Mouse (Mus musculus) liver, embryonic 12.5 days (tissue): ENCODE measurements around the gene Glis3. TPM values are rescaled to one million over a fixed set of nuclear protein-coding genes. Genes with fewer than 3 reads are reported as not detected.

ENCODE experiments used
- ATAC-seq: fragments of 200-750 bp; cut with Nextera tagmentation; 2 replicates; pipeline ENCODE4 v1.8.0; 2017; ENCODE audit warnings: moderate number of reproducible peaks, mild to moderate bottlenecking, moderate library complexity
- H3K27ac ChIP-seq: fragments of 300-500 bp; sonication (generic); 2 replicates; pipeline ENCODE4 v1.5.1; 2016; ENCODE audit warnings: mild to moderate bottlenecking
- H3K27me3 ChIP-seq: fragments of 300-500 bp; sonication (generic); replicated peaks from 2 replicates; pipeline ENCODE4 v1.6.1; 2016; ENCODE audit warnings: mild to moderate bottlenecking, moderate library complexity
- H3K36me3 ChIP-seq: fragments of 300-500 bp; sonication (generic); 2 replicates; pipeline ENCODE4 v1.6.1; 2016; ENCODE audit warnings: mild to moderate bottlenecking, moderate library complexity
- H3K4me1 ChIP-seq: fragments of 300-500 bp; sonication (generic); 2 replicates; pipeline ENCODE4 v1.6.1; 2016
- H3K4me2 ChIP-seq: fragments of 300-500 bp; sonication (generic); 2 replicates; pipeline ENCODE4 v1.6.1; 2016; ENCODE audit warnings: mild to moderate bottlenecking, moderate library complexity
- H3K4me3 ChIP-seq: fragments of 300-500 bp; sonication (generic); 2 replicates; pipeline ENCODE4 v1.5.1; 2016; ENCODE audit warnings: mild to moderate bottlenecking, moderate library complexity
- H3K9ac ChIP-seq: fragments of 300-500 bp; sonication (generic); 2 replicates; pipeline ENCODE4 v1.6.1; 2016; ENCODE audit warnings: mild to moderate bottlenecking, moderate library complexity
- H3K9me3 ChIP-seq: fragments of 300-500 bp; sonication (generic); replicated peaks from 2 replicates; pipeline ENCODE4 v1.6.1; 2016; ENCODE audit warnings: mild to moderate bottlenecking, moderate library complexity
- WGBS: fragments of 180-500 bp; shearing (Covaris S2); methylation state at CpG from one replicate; pipeline ENCODE4 v1.1.7; 2016; ENCODE audit not compliant: insufficient replicate concordance; 5-methylcytosine and 5-hydroxymethylcytosine counted together
- polyA plus RNA-seq: library from polyadenylated mRNA; unstranded; fragments of >200 nt; fragmentation: Nextera tagmentation; extraction: Ambion mirVana; gene quantifications from 2 replicates; pipeline ENCODE4 v1.2.1, GENCODE M21; 2016

Gene Glis3
- polyA plus RNA-seq, 1 experiment from 2014 or later: 0.44 TPM

DNA sequence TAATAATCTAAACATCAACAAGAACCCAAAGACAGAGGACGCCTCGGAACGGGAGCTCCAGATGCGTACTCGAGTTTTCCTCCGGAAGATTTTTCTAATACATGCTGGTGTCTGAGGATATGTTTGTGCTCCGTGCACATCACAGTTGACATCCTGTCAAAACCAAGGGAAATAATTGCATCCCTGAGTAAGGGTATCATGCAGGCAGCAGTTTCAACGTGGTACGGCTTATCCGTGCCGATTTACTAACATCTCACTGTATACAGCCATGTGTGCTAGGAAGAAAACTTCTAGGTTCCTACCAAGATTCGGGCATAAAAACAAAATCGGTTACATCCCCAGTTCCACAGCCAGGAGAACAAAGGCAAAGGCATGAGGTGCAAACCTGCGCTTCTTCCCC is 179.4 kb downstream of the Glis3 start:
- 81% methylated on average over 14 of the region's 14 CpGs for WGBS
- no peaks in the 10 kb centered on the region for H3K36me3 ChIP-seq
- no peak overlapping the region for H3K9ac ChIP-seq
- H3K27ac ChIP-seq: no peak overlapping the region
- H3K9me3 ChIP-seq: no peaks in the 10 kb centered on the region
- no peaks in the 10 kb centered on the region for H3K4me1 ChIP-seq
- no peak overlapping the region for H3K4me2 ChIP-seq
- no peak for ATAC-seq
- no peak overlapping the region for H3K4me3 ChIP-seq
- no peaks in the 10 kb centered on the region for H3K27me3 ChIP-seq

DNA sequence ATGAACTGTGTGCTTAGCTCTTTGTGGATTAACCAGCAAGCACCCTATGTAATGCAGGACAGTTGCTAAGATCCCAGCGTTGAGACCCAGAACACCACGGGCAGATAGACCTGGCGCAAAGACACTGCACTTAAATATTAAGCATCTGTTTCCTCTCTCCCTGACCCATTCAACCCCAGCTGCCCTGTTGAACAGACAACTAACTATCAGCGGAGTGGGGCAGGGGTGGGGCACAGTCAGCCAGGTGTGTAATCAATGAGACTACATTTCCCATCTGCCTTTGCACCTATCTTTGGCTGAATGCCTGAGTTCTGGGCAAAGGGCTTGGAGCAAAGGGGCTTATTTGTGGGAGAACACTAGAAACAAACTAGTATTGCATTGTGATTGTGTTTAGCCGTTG is 180.1 kb downstream of the Glis3 start:
- ATAC-seq: no peak
- Histone ChIP-seq H3K9ac (no peak overlapping the region), H3K9me3 (no peaks in the 10 kb centered on the region), H3K4me1 (no peaks in the 10 kb centered on the region), H3K27ac (no peak overlapping the region), H3K4me3 (no peak overlapping the region), H3K27me3 (no peaks in the 10 kb centered on the region), H3K4me2 (no peak overlapping the region), H3K36me3 (no peaks in the 10 kb centered on the region)
- WGBS: 78% methylated on average over 5 of the region's 5 CpGs

DNA sequence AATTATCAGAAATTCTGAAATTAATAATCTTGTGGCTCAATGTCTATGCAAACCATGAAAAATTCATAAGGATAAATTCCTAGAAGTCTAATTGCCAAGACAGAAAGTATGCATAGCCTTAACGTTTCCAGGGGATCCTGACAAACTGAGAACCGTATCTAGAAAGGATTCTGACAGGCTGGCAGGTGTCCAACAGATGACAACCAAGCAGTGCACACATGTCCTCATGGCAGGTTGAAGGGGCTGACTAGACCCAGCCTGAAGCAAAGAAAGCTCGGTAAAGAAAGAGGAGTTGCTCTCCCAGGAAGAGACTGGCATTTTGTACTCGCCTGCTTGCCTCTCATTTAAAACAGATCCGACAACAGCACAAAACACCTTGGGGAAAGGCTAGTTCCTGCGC is 184.0 kb downstream of the Glis3 start:
- H3K9ac ChIP-seq: no peak overlapping the region
- H3K27me3 ChIP-seq: no peaks in the 10 kb centered on the region
- no peaks in the 10 kb centered on the region for H3K9me3 ChIP-seq
- H3K4me3 ChIP-seq: no peak overlapping the region
- H3K4me1 ChIP-seq: no peaks in the 10 kb centered on the region
- no peaks in the 10 kb centered on the region for H3K36me3 ChIP-seq
- no peak overlapping the region for H3K4me2 ChIP-seq
- no peak overlapping the region for H3K27ac ChIP-seq
- WGBS: 63% methylated on average over 6 of the region's 6 CpGs
- ATAC-seq: no peak

DNA sequence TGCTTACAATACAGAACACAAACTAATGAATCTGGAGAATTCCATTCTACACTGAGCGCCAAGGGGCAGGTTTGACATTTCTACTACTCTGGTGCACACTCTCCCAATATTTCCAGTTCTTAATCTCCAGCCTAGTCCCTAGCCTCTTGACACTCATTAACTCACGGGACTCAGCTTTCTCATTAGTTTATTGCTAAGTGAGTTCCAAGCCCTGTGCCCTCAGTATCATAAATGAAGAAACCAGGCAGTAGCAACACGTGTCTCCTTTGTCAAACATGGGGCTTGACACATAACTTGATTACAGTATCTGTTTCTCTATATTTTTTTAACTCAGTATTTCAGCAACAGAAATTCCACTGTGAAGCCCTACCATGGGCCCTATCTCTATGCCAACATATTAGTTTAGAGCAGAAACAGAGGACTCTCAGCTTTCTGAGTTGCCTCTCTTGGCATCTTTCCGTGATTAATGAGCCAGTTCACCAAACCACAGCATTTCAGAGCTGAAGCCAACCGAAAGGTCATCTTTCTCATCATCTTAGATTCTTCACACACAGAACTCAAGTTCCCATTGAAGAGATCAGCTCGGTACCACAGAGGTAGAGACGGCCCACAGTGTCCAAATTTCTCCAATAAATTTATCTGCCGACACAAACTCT is 186.1 kb downstream of the Glis3 start:
- Histone ChIP-seq H3K9ac (no peak overlapping the region), H3K4me1 (no peaks in the 10 kb centered on the region), H3K4me3 (no peak overlapping the region), H3K27ac (no peak overlapping the region), H3K27me3 (no peaks in the 10 kb centered on the region), H3K9me3 (no peaks in the 10 kb centered on the region), H3K4me2 (no peak overlapping the region), H3K36me3 (no peaks in the 10 kb centered on the region)
- ATAC-seq: no peak
- 68% methylated on average over 8 of the region's 8 CpGs for WGBS

DNA sequence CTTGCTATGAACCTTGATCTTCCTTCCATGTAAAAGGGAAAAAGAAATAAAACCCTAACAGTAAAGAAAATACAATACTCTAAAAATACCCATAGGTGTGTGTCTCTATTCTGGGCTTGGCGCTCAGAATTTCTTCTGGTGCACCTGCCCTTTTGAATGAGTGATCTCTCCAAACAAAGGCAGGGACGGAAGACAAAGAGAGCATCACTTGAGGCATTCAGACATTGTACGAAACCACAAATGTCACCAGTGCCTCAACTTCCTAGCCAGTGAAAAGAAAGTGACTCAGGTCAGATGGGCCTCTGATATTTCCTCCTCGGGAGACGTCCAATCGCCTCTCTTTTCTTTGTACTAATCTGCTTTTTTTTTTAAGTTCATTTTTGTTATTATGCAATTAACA is 201.8 kb downstream of the Glis3 start:
- Histone ChIP-seq H3K4me2 (no peak overlapping the region), H3K27me3 (no peaks in the 10 kb centered on the region), H3K4me3 (no peak overlapping the region), H3K27ac (no peak overlapping the region), H3K9me3 (no peaks in the 10 kb centered on the region), H3K9ac (no peak overlapping the region), H3K4me1 (no peaks in the 10 kb centered on the region), H3K36me3 (no peaks in the 10 kb centered on the region)
- 62% methylated on average over 6 of the region's 6 CpGs for WGBS
- no peak for ATAC-seq

DNA sequence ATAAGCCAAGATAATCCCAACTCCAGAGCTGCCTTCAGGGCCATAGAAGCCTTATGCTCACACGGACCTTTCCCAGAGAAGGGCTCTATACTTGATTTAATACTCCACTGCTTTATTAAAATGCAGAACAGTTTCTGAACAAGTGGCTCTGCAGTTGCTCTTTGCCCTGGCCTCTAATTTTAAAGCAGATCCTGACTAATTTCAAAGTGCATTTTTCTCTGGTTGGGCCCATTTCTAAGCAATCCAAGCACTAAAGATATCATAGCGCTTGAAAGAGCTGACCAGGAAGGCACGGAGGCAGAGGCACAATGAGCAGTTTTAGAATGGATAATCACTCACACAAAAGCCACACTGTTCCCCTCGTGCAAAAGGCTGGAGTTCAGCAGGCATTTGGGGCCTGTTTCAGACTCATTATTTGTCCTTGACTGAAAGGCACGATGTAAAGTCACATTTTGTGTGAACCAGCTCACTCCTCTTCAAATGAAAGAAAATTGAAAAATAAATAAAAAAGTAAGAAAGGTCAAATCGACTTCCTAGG is 202.5 kb downstream of the Glis3 start:
- Histone ChIP-seq H3K4me2 (no peak overlapping the region), H3K9me3 (no peaks in the 10 kb centered on the region), H3K4me1 (no peaks in the 10 kb centered on the region), H3K27me3 (no peaks in the 10 kb centered on the region), H3K4me3 (no peak overlapping the region), H3K27ac (no peak overlapping the region), H3K9ac (no peak overlapping the region), H3K36me3 (no peaks in the 10 kb centered on the region)
- WGBS: 63% methylated on average over 6 of the region's 6 CpGs
- no peak for ATAC-seq

DNA sequence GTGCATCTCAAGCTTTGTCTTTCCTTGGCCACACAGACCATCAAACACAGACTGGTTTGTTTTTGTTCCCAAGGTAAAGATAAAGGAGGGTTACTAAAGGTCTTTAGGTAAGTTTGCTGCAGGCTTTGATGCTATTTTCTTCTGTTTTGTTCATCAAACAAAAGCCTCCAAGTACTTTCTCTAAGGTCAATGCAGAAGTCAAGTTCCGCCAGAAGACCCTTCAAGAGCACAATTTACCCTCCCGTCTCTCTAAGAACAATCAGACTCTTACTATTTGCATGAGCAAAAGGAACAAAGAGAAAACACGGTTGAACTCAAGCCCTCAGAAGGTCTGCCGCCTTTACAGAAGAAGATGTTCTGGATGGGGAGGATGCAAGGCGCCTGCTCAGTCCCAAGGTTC is 206.3 kb downstream of the Glis3 start:
- Histone ChIP-seq H3K27me3 (no peaks in the 10 kb centered on the region), H3K9me3 (no peaks in the 10 kb centered on the region), H3K9ac (no peak overlapping the region), H3K27ac (no peak overlapping the region), H3K36me3 (no peaks in the 10 kb centered on the region), H3K4me1 (no peaks in the 10 kb centered on the region), H3K4me3 (no peak overlapping the region), H3K4me2 (no peak overlapping the region)
- WGBS: 64% methylated on average over 5 of the region's 5 CpGs
- ATAC-seq: no peak

DNA sequence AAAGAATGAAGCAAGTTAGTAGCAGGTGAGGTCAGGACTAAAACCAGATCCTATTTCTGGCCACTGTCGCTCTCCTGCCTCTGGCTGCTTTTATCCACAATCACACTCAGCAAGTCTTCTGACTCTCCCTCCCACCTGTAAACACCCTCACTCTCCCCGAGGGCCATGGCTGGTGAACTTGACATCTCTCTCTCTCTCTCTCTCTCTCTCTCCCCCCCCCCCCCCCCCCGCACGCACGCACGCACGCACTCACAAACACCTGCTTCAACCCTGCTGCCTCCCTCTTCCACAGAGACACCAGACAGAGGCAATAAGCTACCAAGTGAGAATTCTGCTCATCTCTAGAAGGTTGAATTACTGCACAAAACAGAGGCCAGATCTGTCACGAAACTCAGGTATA is 208.7 kb downstream of the Glis3 start:
- H3K9ac ChIP-seq: no peak overlapping the region
- H3K4me2 ChIP-seq: no peak overlapping the region
- no peak for ATAC-seq
- no peak overlapping the region for H3K27ac ChIP-seq
- H3K36me3 ChIP-seq: no peaks in the 10 kb centered on the region
- H3K4me1 ChIP-seq: no peaks in the 10 kb centered on the region
- no peaks in the 10 kb centered on the region for H3K9me3 ChIP-seq
- 73% methylated on average over 6 of the region's 8 CpGs for WGBS
- no peaks in the 10 kb centered on the region for H3K27me3 ChIP-seq
- H3K4me3 ChIP-seq: no peak overlapping the region

DNA sequence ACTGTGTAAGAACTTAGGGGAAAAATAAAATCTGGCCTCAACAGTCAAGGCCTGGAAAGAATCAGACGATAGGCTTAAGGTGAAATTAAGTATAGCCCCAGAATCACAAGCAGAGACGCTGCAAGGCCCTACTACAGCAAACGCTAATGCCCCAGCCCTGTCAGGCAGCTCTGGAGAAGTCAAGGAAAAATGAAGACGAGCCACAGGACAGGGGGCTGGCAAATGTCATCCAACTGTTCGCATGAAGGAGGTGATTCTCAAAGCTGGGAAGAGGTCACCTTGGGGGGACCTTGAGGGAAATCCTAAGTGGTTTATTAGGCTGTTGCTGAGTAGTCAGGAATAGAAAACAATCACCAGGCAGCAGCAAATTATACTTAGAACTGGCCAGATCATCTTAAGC is 214.1 kb downstream of the Glis3 start:
- H3K36me3 ChIP-seq: no peaks in the 10 kb centered on the region
- no peaks in the 10 kb centered on the region for H3K4me1 ChIP-seq
- no peaks in the 10 kb centered on the region for H3K27me3 ChIP-seq
- WGBS: 61% methylated on average over 5 of the region's 5 CpGs
- H3K9ac ChIP-seq: no peak overlapping the region
- H3K9me3 ChIP-seq: no peaks in the 10 kb centered on the region
- no peak for ATAC-seq
- H3K4me3 ChIP-seq: no peak overlapping the region
- H3K4me2 ChIP-seq: no peak overlapping the region
- H3K27ac ChIP-seq: no peak overlapping the region

DNA sequence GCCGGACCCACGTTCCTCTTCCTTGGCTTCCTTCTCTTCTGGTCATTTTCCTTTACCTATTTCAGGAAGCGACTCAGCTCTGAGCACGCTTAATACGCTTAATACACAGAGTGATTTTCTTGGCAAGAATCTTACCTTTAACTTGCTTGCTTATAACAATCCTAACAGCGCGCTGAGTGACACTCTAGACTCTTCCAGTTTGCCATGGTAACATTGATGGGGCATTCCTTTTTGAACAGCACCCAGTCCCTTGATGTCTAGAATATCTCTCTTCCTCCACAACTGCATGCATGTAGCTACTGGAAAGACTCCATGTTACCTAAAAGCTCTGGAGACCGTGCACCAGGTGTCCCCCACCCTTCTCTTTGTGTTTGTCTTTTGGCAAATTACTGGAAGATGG is 225.5 kb downstream of the Glis3 start:
- ATAC-seq: no peak
- Histone ChIP-seq H3K4me2 (no peak overlapping the region), H3K4me3 (no peak overlapping the region), H3K9me3 (no peaks in the 10 kb centered on the region), H3K9ac (no peak overlapping the region), H3K27me3 (no peaks in the 10 kb centered on the region), H3K36me3 (no peaks in the 10 kb centered on the region), H3K27ac (no peak overlapping the region), H3K4me1 (no peaks in the 10 kb centered on the region)
- 72% methylated on average over 8 of the region's 8 CpGs for WGBS

DNA sequence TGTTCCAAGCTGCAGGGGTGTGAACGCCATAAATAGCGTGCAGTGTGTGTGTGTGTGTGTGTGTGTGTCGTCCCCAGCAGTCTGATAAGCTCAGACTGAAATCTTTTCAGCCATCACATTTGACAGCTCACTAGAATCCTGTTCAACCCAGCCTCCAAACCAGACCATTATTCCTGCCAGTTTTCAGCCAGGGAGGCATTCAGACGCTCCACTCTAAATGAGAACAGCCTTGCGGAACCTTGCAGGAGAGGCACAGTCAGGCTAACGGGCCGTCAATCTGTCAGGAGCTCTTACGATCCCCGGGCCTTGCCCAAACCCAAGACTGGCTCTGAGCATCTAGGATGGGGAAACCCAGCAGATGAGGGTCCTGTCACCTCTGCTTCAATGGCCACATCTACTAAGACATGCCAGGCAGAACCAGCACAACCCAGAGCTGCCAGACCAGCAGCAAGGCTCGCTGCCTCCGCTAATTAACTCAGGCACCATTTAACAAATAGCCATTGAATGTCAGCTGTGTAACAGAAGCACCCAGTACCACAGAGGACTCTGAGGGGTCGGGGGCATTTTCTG is 226.8 kb downstream of the Glis3 start:
- Histone ChIP-seq H3K27me3 (no peaks in the 10 kb centered on the region), H3K4me1 (no peaks in the 10 kb centered on the region), H3K9me3 (no peaks in the 10 kb centered on the region), H3K9ac (no peak overlapping the region), H3K4me2 (no peak overlapping the region), H3K36me3 (no peaks in the 10 kb centered on the region), H3K4me3 (no peak overlapping the region), H3K27ac (no peak overlapping the region)
- no peak for ATAC-seq
- WGBS: 62% methylated on average over 12 of the region's 12 CpGs

DNA sequence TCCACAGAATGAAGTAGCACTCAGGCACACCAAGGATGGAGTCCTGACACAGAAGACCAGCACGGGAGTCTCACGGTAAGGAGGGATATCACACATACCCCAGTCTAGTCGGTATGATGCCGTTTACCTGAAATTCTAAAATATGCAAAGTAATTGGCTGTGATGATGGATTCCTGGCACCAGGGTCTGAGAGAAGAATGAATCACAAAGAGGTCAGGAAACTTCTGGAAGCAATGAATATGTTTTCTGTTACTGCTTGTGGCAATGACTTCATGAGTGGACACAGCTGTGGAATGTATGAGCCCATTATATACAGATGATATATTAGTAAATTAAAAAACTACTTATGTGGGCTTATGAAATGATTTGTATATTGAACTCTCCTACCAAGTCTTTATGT is 231.1 kb downstream of the Glis3 start:
- Histone ChIP-seq H3K36me3 (no peaks in the 10 kb centered on the region), H3K4me3 (no peak overlapping the region), H3K4me1 (no peaks in the 10 kb centered on the region), H3K27me3 (no peaks in the 10 kb centered on the region), H3K27ac (no peak overlapping the region), H3K9me3 (no peaks in the 10 kb centered on the region), H3K4me2 (no peak overlapping the region), H3K9ac (no peak overlapping the region)
- no peak for ATAC-seq
- 81% methylated on average over 4 of the region's 4 CpGs for WGBS

DNA sequence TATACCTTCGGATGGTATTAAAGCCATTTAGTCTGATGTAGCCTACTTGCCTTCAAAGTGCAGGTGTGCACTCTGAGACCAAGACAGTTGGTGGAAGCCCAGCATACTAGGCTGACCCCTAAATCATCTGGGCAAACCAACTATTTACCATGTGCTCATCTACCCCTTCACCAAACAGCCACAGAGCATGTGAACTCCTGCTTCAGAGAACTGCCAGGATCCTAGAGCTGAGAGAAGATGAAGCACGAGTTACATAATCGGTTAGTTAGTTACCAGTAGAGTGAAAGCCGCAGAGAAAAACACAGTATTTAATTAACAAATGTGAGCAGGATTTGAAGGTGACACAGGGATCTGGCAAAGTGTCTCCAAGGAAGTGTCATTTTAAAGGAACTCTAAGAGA is 237.7 kb downstream of the Glis3 start:
- WGBS: 62% methylated on average over 4 of the region's 4 CpGs
- ATAC-seq: no peak
- Histone ChIP-seq H3K4me3 (no peak overlapping the region), H3K9ac (no peak overlapping the region), H3K4me1 (no peaks in the 10 kb centered on the region), H3K9me3 (no peaks in the 10 kb centered on the region), H3K27me3 (no peaks in the 10 kb centered on the region), H3K27ac (no peak overlapping the region), H3K4me2 (no peak overlapping the region), H3K36me3 (no peaks in the 10 kb centered on the region)
